Mouse (Mus musculus): Measurements from ENCODE around the gene Slc5a11.

Gene Slc5a11

DNA sequence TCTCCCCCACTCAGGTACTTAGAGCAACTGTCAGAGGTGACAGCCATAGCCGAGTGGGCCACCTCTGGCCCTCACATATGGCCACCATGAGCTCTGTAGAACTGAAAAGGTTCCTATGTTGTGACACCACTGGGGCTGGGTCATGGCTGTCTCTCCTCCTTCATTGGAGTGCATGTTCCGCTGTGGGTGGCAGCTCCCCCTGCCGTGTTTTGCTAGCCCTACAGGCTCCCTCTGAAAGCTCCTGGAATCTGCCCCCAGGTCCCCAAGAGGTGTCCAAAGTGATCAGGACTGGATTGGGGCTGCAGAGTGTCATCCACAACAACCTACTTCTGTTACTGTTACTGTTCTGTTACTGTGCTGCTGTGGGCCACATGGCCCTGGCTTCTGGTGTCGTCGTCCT is 2.3 kb upstream of the Slc5a11 start:
- no peak for DNase-seq (ENCODE audit: low read depth)

- DNase-seq (ENCODE audit: low read depth), result no peak
These were observed 558 bp downstream of the Slc5a11 start for GRCm38 (mm10) chr7:123215138-123215537.

DNA sequence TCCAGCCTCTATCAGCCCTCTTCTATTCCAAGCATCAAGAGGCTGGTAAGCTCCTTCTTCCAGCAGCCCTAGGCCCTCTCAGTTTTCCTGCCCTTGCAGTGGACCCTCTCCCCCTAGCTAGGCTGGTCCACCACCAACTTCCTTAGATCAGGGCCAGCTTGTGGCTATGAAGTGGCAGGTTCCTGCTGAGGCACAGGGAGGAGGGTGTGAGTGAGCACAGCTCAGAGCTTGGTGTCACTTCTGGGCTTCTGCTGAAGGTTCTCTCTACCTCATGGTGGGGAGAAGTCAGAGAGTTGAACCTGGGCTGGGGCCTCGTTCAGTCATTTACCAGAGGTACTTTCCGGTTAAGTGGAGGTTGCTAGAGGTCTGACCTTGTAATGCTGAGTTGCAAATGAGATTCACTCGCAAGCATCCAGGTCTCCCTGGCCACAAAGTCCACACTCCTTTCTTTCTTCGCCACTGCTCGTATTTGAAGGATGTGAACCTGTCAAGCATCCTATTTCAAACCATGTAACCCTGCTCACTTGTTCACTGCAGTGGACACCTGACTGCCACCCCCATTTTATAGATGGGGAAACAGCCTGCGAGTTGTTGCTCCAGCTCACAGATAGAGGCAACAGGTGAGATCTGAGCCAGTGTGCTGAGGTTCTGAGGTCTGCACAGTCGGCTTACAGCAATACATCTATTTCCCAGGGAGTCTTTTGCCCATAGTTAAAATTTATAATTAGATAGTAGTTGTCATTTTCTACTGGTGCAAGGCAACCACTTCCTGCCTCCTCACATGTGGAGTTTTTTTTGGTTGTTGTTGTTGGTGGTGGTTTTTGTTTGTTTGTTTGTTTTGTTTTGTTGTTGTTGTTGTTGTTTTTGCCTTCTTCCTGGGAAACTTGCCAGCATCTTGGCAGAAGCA is 3.1 kb downstream of the Slc5a11 start:
- DNase-seq (ENCODE audit: low read depth), result no peak

GRCm38 (mm10) chr7:123218620-123219019 is 4.0 kb downstream of the Slc5a11 start:
- DNase-seq (ENCODE audit: low read depth), result no peak

DNA sequence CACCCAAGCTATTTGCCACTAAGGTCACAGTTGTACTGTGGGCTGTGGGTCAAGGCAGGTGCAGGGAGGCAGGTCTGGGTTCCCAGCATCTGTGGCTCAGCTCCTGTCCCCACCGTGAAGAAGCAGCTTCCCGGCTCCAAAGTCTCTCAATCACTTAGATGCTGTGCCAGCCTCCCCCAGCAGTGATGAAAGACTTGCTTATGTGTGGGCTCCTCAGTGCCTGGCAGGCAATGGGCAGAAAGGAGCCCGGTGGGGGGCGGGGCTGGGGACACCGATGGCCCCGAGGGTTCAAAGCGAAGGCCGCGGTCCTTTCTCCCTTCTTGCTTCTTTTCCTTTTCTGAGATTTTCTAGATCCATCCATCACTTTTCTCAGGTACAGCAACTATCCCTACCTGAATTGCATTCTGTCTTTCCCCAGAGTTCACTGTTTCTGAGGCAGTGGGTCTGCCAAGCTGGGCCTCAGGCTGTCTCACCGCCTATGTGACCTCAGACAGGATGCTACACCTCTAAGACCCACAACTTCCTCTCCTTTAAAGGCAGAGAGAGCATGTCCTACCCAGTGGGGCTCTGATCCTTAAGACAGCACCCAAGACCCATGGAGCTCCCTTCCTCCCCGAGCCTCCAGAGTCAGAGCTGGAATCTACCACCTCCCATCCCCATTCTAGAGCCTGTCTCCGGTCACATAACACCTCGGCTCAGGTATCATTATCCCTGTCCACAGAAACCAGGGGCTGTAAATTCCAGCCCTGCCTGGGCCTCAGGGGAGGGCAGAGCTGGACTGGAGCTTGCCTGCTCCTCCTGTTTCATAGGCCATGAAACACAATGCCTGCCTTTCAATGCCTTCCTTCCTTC is 5.4 kb downstream of the Slc5a11 start:
- no peak for DNase-seq (ENCODE audit: low read depth)

DNA sequence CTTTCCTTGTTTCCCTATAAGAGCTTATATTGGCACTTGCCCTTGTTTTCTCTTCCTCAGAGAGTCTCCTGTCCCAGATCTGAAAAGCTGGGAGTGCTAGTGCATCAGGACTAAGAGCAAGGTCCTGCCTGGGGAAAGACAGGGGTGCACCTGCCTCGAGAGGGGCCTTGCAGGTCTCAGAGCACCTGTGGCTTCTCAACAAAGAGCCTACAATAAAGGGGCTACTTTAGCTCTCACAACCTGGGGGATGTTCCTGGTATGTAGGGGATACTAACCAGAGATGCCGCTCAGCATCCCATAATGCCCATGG is 6.0 kb downstream of the Slc5a11 start:
- DNase-seq (ENCODE audit: low read depth), result no peak

- DNase-seq (ENCODE audit: low read depth), result no peak
These were observed 9.5 kb downstream of the Slc5a11 start for GRCm38 (mm10) chr7:123224076-123224475.

- DNase-seq (ENCODE audit: low read depth), result no peak
These were observed 10.6 kb downstream of the Slc5a11 start for GRCm38 (mm10) chr7:123225159-123225558.

- DNase-seq (ENCODE audit: low read depth), result peak; percentile 49
These were observed 20.9 kb downstream of the Slc5a11 start for GRCm38 (mm10) chr7:123235449-123235848.

DNA sequence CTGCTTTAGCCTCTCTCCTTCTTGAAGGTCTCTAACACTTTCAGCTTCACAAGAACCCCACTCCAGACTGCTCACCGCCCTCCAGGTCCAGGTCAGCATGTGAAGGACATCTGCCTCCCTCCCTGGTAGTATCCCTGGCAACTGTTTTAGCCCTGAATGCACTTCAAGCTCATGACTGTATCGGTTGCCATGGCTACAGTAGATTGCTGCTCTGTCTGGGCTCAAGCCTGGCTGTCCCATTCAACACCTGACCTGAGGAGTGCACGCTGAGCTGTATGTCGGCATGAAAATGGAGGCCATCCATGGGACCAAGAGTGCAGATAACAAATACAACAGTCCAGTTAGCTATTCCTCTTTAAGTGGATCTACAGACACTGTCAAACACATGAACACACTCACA is 24.0 kb downstream of the Slc5a11 start:
- DNase-seq (ENCODE audit: low read depth), result no peak

DNA sequence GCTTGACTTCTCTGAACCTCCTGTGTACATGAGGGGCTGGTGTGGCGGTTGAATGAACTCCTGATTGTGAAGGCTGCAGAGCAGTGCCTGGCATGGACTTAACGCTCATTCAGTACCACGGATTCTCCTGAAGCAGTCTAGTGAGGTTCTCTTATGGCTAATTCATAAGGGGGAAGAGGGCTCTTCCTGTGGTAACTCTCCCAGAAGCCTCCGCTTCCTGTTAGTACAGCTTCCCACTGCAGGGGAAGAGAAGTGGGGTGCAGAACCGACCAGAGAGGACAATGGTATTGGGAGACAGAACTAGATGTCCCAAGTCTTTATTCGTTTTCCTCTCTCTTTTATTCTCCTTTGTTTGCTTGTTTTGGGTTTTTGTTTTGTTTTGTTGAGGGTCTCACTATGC is 25.5 kb downstream of the Slc5a11 start:
- DNase-seq (ENCODE audit: low read depth), result peak; percentile 57

- no peak for DNase-seq (ENCODE audit: low read depth)
These were observed 27.7 kb downstream of the Slc5a11 start for GRCm38 (mm10) chr7:123242241-123242640.

DNA sequence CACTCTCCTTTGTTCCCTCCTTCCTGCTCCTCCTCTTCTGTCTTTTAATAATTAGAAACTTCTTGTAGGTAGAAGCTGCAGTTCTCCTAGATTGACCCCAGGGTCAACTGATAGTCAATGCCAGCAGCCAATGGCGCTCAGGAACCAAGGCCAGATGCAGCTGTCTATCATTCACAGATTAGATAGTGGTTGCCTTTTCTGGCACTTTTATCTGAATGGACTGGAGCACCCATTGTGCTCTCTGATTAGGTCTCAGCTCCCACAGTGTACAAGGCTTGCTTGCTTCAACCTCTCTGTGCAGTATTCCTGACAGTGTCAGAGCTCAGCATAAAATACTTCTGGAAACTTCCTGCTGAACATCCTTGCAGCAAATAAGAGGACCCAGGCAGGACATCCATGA is 30.3 kb downstream of the Slc5a11 start:
- no peak for DNase-seq (ENCODE audit: low read depth)

DNA sequence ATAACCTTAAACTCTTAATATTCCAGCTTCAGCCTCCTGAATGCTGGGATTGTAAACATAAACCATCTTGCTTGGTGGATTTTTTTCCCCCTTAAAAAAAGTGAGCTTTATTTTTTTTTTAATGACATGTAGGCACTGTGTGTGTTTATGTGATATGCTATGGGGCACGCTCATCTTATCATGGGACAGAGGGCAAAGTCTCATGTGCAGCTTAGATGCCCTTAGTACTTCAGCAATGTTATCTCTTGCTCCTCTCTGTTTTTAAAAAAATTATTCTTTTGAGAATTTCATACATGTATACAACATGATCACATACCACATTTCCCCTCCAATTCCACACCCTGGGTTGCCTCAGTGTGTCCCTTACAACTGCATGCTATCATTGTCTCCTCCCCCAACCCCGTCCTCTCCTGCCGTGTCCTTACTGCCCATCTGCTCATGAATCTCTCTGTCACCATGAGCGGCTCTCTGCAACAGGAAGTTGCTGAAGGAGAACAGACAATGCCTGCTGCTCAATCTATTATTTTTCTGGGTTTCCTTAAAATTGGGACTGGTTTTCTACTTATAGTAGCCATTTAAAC is 32.0 kb downstream of the Slc5a11 start:
- no peak for DNase-seq (ENCODE audit: low read depth)

GRCm38 (mm10) chr7:123248166-123248565 is 33.6 kb downstream of the Slc5a11 start:
- DNase-seq (ENCODE audit: low read depth), result peak; percentile 53

- DNase-seq (ENCODE audit: low read depth), result no peak
These were observed 36.8 kb downstream of the Slc5a11 start for GRCm38 (mm10) chr7:123251343-123251742.

DNA sequence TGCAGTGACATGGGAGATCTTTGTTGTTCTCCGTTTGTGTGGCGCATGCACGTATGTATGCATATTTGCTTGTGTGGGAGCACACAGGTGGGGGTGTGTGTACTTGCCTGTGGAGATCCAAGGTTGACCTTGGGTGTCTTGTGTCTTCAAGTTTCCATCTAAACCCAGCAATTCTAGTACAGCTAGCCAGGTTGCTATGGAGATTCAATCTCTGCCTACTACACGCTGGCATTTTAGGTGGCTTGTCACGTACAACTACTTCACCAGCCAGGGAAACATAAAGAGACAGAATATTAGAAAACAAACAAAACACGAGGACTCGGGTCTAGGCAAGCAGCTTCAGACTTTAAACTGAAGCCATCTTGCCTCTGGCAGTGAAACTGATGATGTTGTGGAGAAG is 38.8 kb downstream of the Slc5a11 start:
- DNase-seq (ENCODE audit: low read depth), result no peak

DNA sequence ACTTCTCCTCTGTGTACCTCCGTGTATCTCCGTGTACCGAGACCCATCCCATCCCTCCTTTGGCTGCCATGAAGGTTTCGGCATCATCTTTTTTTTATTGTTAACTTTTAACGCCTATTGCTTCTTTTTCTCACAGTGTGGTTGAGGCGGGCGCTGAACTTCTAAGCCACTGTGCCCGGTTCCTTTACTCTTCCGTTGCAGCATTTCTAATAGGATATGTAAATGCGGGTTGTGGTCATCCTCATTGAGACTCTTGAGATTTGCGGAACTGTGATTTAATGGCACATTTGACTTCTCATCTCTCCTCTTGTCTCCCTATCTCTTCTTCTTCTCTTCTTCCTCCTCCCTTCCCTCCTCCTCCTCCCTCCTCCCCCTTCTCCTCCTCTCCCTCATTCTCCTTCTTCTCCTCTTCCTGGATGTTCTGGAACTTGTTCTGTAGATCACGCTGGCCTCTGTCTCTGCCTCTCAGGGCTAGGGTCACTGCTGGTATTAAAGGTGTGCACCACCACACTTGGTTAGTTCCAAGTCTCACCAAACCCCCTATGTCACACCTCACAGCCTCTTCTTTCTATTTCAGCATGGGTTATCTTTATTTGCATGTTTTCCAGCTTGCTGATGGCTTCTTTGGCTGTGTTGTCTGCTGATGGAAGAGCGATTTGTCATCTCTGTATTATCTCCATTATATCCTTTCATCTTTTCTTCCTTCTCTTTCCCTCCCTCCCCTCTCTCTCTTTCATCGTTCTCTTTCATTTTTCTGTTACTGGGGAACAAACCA is 39.8 kb downstream of the Slc5a11 start:
- DNase-seq (ENCODE audit: low read depth), result no peak

GRCm38 (mm10) chr7:123258103-123258502 is 43.5 kb downstream of the Slc5a11 start:
- DNase-seq (ENCODE audit: low read depth), result no peak

DNA sequence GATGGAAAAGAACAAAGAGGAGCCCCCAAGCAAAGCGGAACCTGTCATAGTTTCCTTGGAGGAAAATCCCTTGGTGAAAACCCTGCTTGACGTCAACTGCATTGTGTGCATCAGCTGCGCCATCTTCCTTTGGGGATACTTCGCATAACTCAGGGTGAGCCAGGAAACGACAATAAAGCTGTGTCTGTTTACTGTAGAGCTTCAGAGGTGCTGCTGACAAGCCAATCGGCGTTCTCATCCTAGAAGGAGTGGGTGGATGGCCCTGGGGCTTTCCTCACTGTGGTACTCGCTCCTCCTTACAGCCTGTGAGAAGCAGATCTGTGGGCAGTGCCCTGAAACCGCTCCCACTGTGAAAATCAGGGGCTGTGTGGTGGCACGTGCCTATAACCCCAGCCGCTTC is 58.5 kb downstream of the Slc5a11 start:
- no peak for DNase-seq (ENCODE audit: low read depth)

DNA sequence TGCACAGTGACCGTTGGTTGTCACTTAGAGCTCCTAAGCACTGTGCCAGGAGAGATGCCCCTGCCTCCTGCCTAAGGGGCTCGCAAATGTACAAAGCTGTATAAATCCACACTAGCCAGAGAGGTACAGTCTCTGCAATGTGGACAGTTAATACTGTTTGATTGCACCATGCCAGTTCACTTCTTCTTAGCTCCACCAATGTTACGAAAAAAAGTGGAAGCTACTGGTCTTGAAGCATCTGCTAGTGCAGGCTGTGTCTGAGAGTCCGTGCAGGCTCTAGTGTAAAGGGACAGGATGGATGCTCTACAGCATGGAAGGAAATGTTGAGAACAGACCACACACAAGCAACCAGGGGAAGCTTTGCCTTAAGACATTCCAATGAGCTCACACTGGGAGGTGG is 62.0 kb downstream of the Slc5a11 start:
- peak; percentile 34 for DNase-seq (ENCODE audit: low read depth)

DNA sequence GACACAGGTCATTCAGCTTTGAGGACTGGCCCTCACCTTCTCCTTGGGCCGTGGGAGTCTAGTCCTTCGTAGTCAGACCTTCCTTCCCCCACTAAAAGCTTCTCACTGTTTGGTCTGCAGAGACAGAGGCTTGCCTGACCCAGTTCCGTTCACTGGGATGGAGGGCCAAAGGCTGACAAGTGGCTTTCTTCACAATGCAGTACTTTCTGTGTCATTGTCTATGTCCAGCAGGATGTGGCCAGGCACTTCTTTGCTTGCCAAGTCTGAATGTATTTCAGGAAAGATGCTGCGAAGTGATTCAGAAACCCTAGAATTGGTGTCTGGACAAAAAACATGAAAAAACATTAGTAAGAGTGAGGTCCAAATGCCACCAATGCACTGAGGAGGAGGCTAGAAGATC is 65.2 kb downstream of the Slc5a11 start:
- DNase-seq (ENCODE audit: low read depth), result no peak

All from 416B (cell line).